Mouse (Mus musculus): Measurements from ENCODE around the gene Snx12. TPM values are rescaled to one million over a fixed set of nuclear protein-coding genes. Genes with fewer than 3 reads are reported as not detected.

Snx12 gene
- total and polyA plus RNA-seq, 3 experiments: 32.3 to 63.6 (median 38.5) TPM

- Histone ChIP-seq H3K4me3 (ENCODE audit: low read depth, low read length) (no peak overlapping the region), H3K36me3 (replicated peaks) (no peaks in the 10 kb centered on the region), H3K9me3 (replicated peaks) (no peaks in the 10 kb centered on the region), H3K27me3 (ENCODE audit: insufficient read depth, low read length) (no peaks in the 10 kb centered on the region), H3K4me1 (ENCODE audit: insufficient read depth, low read depth, low read length) (no peaks in the 10 kb centered on the region)
- no peak for TF ChIP-seq GATA1 (IDR thresholded peaks at IDR 0.05; ENCODE audit: borderline replicate concordance, low read length)
- TF ChIP-seq POLR2AphosphoS5 (IDR thresholded peaks at IDR 0.05; ENCODE audit: insufficient replicate concordance, low read depth, low read length): no peak
- no peak for TF ChIP-seq GATA2 (IDR thresholded peaks at IDR 0.05; ENCODE audit: borderline replicate concordance, low read depth, low read length)
- TF ChIP-seq TAL1 (conservative IDR thresholded peaks at IDR 0.05; ENCODE audit: low read depth, low read length): no peak
- no peak for TF ChIP-seq CTCF (IDR thresholded peaks at IDR 0.05; ENCODE audit: low read depth, low read length)
- no peak for ATAC-seq (ENCODE audit: extremely low read depth, insufficient number of reproducible peaks, low FRiP score, poor library complexity, severe bottlenecking)
- DNase-seq (ENCODE audit: low spot score): no peak
Measured at GRCm38 (mm10) chrX:101162532-101162931, 59.8 kb downstream of the Snx12 start.

GRCm38 (mm10) chrX:101157488-101157887 lies 64.9 kb downstream of the Snx12 start:
- Histone ChIP-seq H3K4me1 (ENCODE audit: insufficient read depth, low read depth, low read length) (no peaks in the 10 kb centered on the region), H3K4me3 (ENCODE audit: low read depth, low read length) (no peak overlapping the region), H3K36me3 (replicated peaks) (no peaks in the 10 kb centered on the region), H3K27me3 (ENCODE audit: insufficient read depth, low read length) (no peaks in the 10 kb centered on the region), H3K9me3 (replicated peaks) (no peaks in the 10 kb centered on the region)
- ATAC-seq (ENCODE audit: extremely low read depth, insufficient number of reproducible peaks, low FRiP score, poor library complexity, severe bottlenecking) (no peak), DNase-seq (ENCODE audit: low spot score) (no peak)
- TF ChIP-seq TAL1 (conservative IDR thresholded peaks at IDR 0.05; ENCODE audit: low read depth, low read length) (no peak), CTCF (IDR thresholded peaks at IDR 0.05; ENCODE audit: low read depth, low read length) (no peak), GATA2 (IDR thresholded peaks at IDR 0.05; ENCODE audit: borderline replicate concordance, low read depth, low read length) (no peak), GATA1 (IDR thresholded peaks at IDR 0.05; ENCODE audit: borderline replicate concordance, low read length) (no peak), POLR2AphosphoS5 (IDR thresholded peaks at IDR 0.05; ENCODE audit: insufficient replicate concordance, low read depth, low read length) (no peak)

GRCm38 (mm10) chrX:101156369-101156768 lies 66.0 kb downstream of the Snx12 start:
- DNase-seq (ENCODE audit: low spot score): no peak
- no peak for ATAC-seq (ENCODE audit: extremely low read depth, insufficient number of reproducible peaks, low FRiP score, poor library complexity, severe bottlenecking)
- H3K9me3 ChIP-seq (replicated peaks): no peaks in the 10 kb centered on the region
- TF ChIP-seq GATA1 (IDR thresholded peaks at IDR 0.05; ENCODE audit: borderline replicate concordance, low read length) (no peak), POLR2AphosphoS5 (IDR thresholded peaks at IDR 0.05; ENCODE audit: insufficient replicate concordance, low read depth, low read length) (no peak), TAL1 (conservative IDR thresholded peaks at IDR 0.05; ENCODE audit: low read depth, low read length) (no peak)
- no peaks in the 10 kb centered on the region for H3K36me3 ChIP-seq (replicated peaks)
- H3K4me1 ChIP-seq (ENCODE audit: insufficient read depth, low read depth, low read length): no peaks in the 10 kb centered on the region
- no peak overlapping the region for H3K4me3 ChIP-seq (ENCODE audit: low read depth, low read length)
- no peaks in the 10 kb centered on the region for H3K27me3 ChIP-seq (ENCODE audit: insufficient read depth, low read length)

- ATAC-seq (ENCODE audit: extremely low read depth, insufficient number of reproducible peaks, low FRiP score, poor library complexity, severe bottlenecking) (no peak), DNase-seq (ENCODE audit: low spot score) (no peak)
- Histone ChIP-seq H3K27me3 (ENCODE audit: insufficient read depth, low read length) (no peaks in the 10 kb centered on the region), H3K4me3 (ENCODE audit: low read depth, low read length) (no peak overlapping the region), H3K36me3 (replicated peaks) (no peaks in the 10 kb centered on the region), H3K4me1 (ENCODE audit: insufficient read depth, low read depth, low read length) (no peaks in the 10 kb centered on the region), H3K9me3 (replicated peaks) (no peaks in the 10 kb centered on the region)
- TF ChIP-seq GATA1 (IDR thresholded peaks at IDR 0.05; ENCODE audit: borderline replicate concordance, low read length) (no peak), POLR2AphosphoS5 (IDR thresholded peaks at IDR 0.05; ENCODE audit: insufficient replicate concordance, low read depth, low read length) (no peak), TAL1 (conservative IDR thresholded peaks at IDR 0.05; ENCODE audit: low read depth, low read length) (no peak), CTCF (IDR thresholded peaks at IDR 0.05; ENCODE audit: low read depth, low read length) (no peak), GATA2 (IDR thresholded peaks at IDR 0.05; ENCODE audit: borderline replicate concordance, low read depth, low read length) (no peak)
Measured at GRCm38 (mm10) chrX:101147506-101147905, 74.9 kb downstream of the Snx12 start.

- DNase-seq (ENCODE audit: low spot score): peak; percentile 1
Measured at GRCm38 (mm10) chrX:101131992-101132791, 90.2 kb downstream of the Snx12 start.

GRCm38 (mm10) chrX:101131001-101131400 lies 91.4 kb downstream of the Snx12 start:
- TF ChIP-seq CTCF (IDR thresholded peaks at IDR 0.05; ENCODE audit: low read depth, low read length): peak; percentile 30; the same call in 1 of the 2 replicates
- no peak for TF ChIP-seq GATA2 (IDR thresholded peaks at IDR 0.05; ENCODE audit: borderline replicate concordance, low read depth, low read length)
- ATAC-seq (ENCODE audit: extremely low read depth, insufficient number of reproducible peaks, low FRiP score, poor library complexity, severe bottlenecking) (no peak), DNase-seq (ENCODE audit: low spot score) (no peak)
- H3K9me3 ChIP-seq (replicated peaks): no peaks in the 10 kb centered on the region
- no peak overlapping the region for H3K4me3 ChIP-seq (ENCODE audit: low read depth, low read length)
- no peaks in the 10 kb centered on the region for H3K36me3 ChIP-seq (replicated peaks)
- no peaks in the 10 kb centered on the region for H3K4me1 ChIP-seq (ENCODE audit: insufficient read depth, low read depth, low read length)
- no peaks in the 10 kb centered on the region for H3K27me3 ChIP-seq (ENCODE audit: insufficient read depth, low read length)

More at GRCm38 (mm10) chrX:101131992-101132791, 90.2 kb downstream of the Snx12 start:
- Histone ChIP-seq H3K36me3 (replicated peaks) (no peaks in the 10 kb centered on the region), H3K9me3 (replicated peaks) (no peaks in the 10 kb centered on the region), H3K4me3 (ENCODE audit: low read depth, low read length) (no peak overlapping the region), H3K4me1 (ENCODE audit: insufficient read depth, low read depth, low read length) (no peaks in the 10 kb centered on the region), H3K27me3 (ENCODE audit: insufficient read depth, low read length) (no peaks in the 10 kb centered on the region)
- ATAC-seq (ENCODE audit: extremely low read depth, insufficient number of reproducible peaks, low FRiP score, poor library complexity, severe bottlenecking): no peak
- TF ChIP-seq TAL1 (conservative IDR thresholded peaks at IDR 0.05; ENCODE audit: low read depth, low read length) (no peak), GATA2 (IDR thresholded peaks at IDR 0.05; ENCODE audit: borderline replicate concordance, low read depth, low read length) (no peak), GATA1 (IDR thresholded peaks at IDR 0.05; ENCODE audit: borderline replicate concordance, low read length) (no peak), POLR2AphosphoS5 (IDR thresholded peaks at IDR 0.05; ENCODE audit: insufficient replicate concordance, low read depth, low read length) (no peak), CTCF (IDR thresholded peaks at IDR 0.05; ENCODE audit: low read depth, low read length) (no peak)
